Mouse (Mus musculus): ENCODE results near the gene Enho.

Enho gene

DNA sequence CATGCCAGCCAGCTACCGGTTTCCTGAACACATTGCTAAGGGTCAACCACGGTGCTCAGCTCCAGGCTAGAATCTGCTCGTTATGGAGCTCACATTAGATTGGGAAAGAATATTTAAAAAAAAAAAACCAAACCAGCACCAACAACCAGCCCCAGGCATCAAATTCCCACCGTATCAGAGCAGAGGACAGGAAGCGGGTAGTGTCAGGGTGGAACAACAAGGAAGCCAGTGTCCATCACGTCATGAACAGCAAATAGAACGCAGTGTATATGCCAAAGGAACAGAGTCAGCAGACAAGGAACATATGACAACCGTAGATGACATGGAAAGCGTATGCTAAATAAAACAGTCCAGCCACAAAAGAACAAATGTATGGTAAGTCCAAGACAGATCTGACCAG lies 7.1 kb downstream of the Enho start:
- no peak for DNase-seq (ENCODE audit: low read depth, low spot score)

DNA sequence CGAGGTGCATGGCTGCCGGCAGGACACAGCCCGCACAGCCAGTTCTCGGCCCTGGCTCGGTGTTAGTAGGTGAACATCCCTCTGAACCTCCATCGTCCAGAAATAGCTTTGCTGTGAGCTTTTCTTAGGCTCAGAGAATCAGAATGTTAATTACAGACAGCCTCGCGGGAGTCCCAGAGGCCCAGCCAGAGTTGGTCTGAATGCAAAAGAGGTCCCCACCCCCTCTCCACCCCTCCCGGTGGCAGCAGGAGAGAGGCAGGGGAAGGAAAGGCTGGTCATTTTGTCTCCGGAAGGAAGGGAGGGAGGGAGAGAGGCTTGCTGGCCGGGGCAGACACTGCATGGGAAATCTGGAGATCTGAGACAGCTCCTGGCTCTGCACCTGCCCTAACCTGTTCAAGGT lies 8.7 kb downstream of the Enho start:
- no peak for DNase-seq (ENCODE audit: low read depth, low spot score)

DNA sequence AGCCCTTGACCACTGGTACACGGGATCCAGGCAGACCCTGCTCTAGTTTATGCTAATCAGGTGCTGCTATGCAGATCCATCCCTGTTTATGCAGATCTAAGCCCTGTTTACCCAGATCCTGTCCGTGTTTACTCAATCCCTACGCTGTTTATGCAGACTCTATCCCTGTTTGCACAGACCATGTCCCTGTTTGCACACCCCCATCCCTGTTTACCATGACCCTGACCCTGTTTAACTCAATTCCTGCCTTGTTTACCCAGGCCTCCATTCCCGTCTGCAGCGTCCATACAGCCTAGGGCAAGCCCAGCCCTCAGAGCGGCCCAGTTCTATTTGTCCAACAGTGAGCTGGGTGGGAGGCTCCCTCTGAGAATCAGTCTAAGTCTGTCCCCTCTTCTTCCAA lies 9.9 kb downstream of the Enho start:
- no peak for DNase-seq (ENCODE audit: low read depth, low spot score)

DNA sequence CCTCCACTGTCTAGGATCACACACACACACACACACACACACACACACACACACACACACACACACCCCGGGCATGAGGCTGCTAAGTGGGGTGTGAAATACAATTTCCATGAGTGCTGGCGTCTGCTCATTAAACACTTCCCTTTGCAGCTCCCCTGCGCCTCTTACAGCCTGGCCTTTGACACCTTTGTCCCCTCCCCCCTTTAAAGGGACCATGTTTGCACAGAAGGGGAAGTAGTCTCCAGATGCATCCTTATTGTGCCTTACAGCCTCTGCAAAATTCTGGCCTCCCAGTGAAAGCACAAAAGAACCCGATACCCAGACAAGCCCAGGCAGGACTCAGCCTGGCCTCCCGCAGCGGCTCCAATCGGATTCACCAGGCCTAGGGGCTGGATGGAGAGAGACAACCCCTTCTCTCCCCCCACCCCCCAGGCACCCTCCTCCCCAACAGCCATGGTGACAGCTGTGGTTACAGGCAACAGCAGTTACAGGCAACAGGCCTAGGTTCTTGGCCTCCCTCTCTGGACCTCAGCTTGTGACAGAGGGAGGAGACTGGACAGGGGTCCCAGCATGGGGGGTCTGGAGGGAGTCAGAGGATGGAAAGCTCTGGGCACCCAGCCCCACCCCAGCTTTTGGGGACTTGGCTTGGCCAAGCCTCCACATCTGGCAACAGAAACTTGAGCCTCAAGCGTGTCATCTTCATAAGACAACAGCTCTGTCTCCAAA lies 11.8 kb downstream of the Enho start:
- DNase-seq (ENCODE audit: low read depth, low spot score), result no peak

DNA sequence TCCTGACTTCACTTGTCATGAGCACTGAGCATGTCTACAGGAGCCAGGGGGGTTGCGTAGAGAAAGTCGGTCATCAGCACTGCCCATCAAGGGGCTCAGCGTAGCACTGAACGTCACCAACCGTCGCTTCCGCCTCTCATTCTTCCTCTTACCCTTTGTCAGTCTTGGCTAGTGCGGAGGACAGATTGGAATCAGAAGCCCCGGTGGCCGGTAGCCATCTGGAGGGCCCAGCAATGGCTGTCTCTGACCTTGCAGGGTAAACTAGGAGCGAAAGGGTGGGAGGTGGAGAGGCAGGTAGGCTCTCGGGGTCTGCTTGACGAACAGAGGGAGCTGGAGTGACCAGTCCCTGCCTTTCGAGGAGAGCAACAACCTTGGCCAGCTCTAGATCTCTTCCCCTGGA lies 18.1 kb downstream of the Enho start:
- DNase-seq (ENCODE audit: low read depth, low spot score), result no peak

DNA sequence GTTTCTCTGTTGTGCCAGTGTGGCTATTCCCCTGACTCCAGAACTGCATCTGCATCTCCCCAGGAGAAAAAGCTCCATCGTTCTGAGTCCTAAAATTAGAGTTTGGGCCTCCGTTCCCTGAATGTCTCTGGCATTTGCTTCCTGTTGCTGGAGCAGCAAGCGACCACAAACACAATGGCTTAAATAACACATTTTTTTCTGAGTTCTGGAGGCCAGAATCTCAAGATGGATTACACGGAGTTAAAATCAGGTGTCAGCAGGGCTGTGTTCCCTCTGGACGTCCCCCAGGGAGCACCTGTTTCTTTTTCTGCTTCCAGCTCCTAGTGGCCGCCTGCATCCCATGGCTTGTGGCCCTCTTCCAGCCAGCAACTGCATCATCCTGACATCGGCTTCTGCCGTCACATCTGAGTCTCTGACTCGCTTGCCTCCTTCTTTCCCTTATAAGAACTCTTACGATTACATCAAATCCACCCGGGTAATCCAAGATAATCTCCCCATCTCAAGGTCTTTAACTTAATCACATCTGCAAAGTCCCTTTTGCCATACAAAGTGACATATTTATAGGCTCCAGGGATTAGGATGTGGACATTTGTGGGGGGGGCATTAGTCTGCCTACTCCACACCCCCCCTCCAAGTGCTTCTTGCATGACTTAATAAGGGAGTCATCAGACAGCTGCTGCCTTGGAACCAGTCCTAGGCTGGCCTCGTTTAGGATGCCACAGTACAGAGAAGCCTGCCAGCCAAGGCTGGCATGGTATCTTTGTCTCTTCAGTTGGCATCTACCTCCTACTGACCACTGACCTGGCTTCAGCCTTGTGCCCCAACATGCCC lies 21.0 kb downstream of the Enho start:
- DNase-seq (ENCODE audit: low read depth, low spot score), result peak; percentile 65

DNA sequence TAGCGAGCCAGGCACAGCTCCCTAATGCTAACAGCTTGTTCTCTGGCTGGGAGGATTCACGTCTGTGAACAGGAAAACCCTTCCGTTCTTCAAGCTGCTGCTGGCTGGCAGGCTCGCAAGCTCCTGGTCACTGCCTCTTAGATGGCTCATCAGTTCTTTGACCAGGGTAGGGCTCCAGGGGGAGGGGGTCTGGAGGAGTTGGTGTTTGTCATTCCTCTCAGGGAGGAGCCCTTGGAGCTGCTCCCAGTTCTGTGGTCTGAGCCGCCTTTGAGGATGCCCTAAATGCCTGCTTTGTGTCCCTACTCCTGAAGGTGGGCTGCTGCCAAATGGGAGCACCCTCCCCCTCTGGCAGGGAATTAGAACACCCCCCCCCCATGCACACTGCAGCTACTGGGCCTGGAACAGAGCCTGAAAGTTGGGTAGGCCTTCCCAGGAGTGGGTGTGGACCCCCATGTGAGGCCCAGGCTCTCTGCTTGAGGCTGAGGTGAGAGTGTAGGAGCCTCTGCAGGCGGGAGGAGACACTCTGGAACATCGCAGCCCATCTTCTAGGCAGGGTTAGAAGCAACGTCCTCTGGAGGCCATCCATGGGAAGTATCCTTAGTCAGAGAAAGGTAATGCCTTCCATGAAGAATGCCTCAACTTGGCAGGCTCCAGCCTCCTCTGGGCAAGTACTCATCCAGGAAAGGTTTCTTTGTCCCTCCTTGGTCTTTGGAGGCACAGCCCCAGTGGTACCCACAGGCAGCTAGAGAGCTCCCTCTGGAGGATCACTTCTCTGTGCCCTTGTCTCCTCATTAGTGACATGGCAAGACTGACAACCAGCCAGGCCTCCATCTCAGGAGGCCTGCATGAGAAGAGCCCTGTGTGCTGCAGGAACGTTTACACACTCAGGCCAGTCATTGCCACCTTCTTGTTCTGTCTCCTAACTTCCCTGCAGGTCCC lies 24.2 kb downstream of the Enho start:
- DNase-seq (ENCODE audit: low read depth, low spot score), result no peak

DNA sequence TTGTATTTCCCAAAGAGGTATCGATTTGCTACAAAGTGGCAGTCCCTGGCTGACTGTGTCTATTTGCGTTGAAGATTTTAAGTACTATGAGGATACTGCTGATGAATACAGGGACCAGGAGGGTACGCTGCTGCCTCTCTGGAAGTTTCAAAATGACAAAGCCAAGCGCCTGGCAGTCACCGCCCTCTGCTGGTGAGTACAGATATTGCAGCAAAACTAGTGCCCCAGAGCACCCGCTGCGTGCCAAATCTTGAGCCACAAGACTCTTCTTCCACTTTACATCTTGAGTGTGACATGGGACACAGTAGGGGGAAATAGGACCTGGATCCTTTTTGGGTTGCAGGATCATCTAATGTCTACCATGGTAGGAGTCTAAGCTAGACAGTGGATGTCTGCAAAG lies 26.0 kb downstream of the Enho start:
- peak; percentile 67 for DNase-seq (ENCODE audit: low read depth, low spot score)

DNA sequence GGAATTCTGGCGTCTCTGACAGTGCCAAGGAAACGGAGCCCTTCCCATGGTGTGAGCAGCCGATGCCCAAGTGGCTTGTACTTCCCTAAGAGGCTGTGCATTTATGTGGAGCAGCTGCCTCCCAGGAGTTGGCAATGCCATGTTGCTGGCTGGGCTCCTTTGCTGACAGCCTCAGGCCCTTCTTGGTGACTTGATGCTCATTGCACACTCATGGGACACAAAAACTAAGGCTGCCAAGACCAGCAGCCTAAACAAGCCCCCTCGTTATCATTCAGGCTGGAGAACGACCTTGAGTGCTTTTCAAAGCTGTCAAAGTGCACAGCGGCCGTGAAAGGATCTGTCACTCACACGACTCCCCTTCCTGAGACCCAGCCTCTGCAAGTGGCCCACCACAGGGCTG lies 28.0 kb downstream of the Enho start:
- no peak for DNase-seq (ENCODE audit: low read depth, low spot score)

DNA sequence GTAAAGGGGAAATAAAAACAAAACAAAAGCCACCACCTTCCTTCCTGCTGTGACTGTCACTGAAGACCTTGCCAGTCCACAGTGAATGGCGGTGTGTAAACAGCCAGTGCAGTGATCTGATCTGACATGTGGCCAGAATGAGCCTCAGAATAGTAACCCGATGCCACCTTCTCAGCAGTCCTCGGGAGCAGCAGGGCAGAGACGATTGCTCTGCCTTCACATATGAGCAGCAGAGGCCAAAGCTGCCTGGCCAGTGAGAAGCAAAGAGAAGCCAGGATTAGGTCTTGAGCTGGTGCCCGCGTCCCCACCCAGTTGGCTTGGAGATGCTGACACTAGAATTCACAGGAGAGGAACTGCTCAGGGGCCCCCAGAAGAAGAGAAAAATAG lies 29.5 kb downstream of the Enho start:
- no peak for DNase-seq (ENCODE audit: low read depth, low spot score)

DNA sequence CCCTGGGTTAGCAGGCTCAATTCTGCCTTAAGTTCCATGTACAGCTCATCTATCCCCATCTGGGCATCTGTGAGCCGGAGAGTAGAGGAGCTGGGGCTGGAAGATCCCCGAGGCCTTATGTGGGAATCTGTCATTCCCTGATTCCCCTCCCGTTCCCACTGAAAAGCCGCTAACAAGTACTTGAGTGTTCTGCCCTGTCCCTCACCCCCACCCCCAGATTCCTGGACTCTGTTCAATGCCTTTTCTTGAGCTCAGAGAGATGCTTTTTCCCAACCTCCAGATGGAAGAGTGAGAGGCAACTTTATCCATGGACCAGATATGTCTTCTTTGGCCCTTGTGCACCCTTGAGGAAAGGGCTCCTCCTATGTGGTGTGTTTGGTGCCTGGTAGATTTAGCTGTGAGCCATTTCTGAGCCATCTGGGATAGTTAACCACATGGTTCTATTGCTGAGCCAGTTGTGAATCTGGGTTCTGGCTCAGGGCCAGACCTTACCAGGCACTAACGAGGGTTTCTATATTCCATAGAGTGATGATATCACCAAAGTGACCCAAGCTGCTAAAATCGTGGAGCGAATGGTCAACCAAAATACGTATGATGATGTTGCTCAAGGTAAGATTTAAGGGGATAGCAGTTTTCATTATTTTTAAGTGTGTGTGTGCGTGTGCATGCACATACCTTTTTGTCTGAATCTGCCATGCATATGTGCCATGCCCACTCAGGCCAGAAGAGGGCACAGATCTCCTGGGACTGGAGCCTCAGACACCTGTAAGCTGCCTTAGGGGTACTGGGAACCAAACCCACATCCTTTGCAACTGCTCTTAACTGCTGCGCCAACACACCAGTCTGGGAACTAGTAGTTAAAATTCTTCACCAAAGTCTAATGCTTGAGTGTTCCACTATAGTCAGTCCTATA lies 30.2 kb downstream of the Enho start:
- DNase-seq (ENCODE audit: low read depth, low spot score), result no peak

DNA sequence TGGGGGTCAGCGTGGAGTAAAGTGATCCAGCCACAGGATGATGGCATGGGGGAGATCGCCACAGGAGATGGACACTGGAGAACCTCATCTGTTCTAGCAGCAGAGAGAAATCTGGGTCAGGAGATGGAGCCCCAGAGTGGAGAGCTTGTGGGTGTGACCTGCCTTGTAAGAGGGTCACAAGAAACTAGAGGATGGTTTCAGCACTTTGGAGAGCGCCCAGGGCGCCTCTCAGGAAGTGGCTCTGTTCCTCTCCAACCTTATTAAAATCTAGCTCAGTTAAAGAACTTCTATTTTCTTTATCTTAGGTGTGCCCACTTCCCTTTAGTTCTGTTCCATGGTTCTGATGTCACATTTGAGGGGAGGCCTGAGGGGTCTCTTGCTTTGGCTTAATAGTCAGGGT lies 33.3 kb downstream of the Enho start:
- no peak for DNase-seq (ENCODE audit: low read depth, low spot score)

DNA sequence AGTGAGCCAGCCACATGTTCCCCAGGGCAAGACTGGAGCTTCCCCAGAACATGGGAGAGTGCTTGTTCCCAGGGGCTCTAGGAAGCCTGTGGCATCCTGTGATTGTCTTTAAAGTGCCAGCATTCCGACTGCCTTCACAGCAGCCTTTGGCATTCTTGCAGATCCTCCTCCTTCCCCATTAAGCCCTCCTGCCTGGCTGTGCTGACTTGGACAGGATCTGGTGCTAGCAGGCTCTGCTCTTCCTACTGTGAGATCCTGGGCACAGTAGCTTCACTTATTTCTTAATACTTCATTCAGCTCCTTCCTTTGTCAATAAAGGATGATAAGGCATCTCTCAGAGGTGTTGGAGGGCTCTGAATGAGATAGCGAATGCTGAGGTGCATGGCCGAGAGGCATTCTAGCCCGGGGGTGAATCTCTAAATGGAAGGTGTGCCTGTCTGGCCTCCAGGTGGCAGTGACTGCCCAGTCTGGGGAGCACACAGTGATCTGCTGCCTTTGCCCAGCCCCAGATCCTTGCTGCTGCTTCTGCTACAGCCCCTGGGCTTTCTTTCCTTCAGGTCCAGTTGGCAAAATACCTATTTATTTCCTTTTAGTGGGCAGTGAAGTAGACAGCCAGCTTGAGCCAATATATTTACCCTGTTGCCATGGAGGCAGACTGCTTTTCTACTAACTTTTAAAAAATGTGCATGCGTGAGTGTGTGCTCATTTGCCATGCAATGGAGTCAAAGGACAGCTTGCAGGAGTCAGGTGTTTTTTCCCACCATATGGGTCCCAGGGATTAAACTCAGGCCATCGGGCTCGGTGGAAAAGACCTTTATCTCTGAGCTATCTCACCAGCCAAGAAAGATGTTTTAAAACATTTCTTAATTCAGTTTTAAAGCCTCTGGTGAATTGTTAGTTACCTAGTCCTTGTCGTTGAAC lies 35.4 kb downstream of the Enho start:
- peak; percentile 37 for DNase-seq (ENCODE audit: low read depth, low spot score)

DNA sequence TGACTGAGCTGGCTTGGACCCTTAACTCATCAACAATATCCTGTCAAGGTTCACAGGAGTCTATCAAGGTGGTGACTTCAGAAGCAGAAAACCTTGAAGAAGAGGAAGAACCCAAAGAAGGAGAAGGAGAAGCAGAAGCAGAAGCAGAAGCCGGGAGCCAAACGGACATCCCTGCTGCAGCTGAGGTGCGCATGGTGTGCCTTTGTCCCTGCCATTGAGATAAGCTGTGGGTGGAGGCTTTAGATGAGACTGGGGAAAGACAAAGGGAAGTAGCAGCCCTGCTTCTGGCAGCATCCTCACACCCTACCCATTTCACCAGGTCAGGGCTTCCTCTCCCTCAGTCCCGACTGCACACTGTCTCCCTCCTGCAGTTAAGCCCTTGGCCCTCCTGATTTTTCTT lies 37.3 kb downstream of the Enho start:
- no peak for DNase-seq (ENCODE audit: low read depth, low spot score)

Measured in retina, postnatal 7 days (tissue).